Mouse (Mus musculus): ENCODE data around the gene Tm4sf4. TPM values are rescaled to one million over a fixed set of nuclear protein-coding genes. Genes with fewer than 3 reads are reported as not detected.

Gene Tm4sf4
- total and polyA plus RNA-seq, 2 experiments from 2014 or later = 0.30 TPM; not detected in 1

- Histone ChIP-seq H3K27ac (ENCODE audit: low read depth, low read length) (no peak overlapping the region), H3K27me3 (ENCODE audit: insufficient read depth, low read length) (no peaks in the 10 kb centered on the region), H3K4me3 (ENCODE audit: low read depth, low read length) (no peak overlapping the region), H3K4me2 (ENCODE audit: low read depth, low read length, poor library complexity, severe bottlenecking) (no peak overlapping the region), H3K4me1 (ENCODE audit: insufficient read depth, low read length) (no peaks in the 10 kb centered on the region), H3K36me3 (ENCODE audit: insufficient read depth, low read length) (no peaks in the 10 kb centered on the region), H3K9me3 (ENCODE audit: low read length) (no peaks in the 10 kb centered on the region), H3K9ac (replicated peaks; ENCODE audit: low read length, poor library complexity, severe bottlenecking) (no peak overlapping the region)
- WGBS = 77% methylated on average over 3 of the region's 3 CpGs
- DNase-seq (ENCODE audit: low spot score) = no peak
- no peak for TF ChIP-seq CTCF (IDR thresholded peaks at IDR 0.05)
- ATAC-seq (ENCODE audit: low FRiP score) = no peak
These were observed 15.8 kb downstream of the Tm4sf4 start for GRCm38 (mm10) chr3:57440956-57441355.

GRCm38 (mm10) chr3:57445706-57446105, 20.6 kb downstream of the Tm4sf4 start:
- no peak for ATAC-seq (ENCODE audit: low FRiP score)
- no peak for TF ChIP-seq CTCF (IDR thresholded peaks at IDR 0.05)
- H3K36me3 ChIP-seq (ENCODE audit: insufficient read depth, low read length) = no peaks in the 10 kb centered on the region
- H3K4me2 ChIP-seq (ENCODE audit: low read depth, low read length, poor library complexity, severe bottlenecking) = no peak overlapping the region
- no peaks in the 10 kb centered on the region for H3K27me3 ChIP-seq (ENCODE audit: insufficient read depth, low read length)
- H3K27ac ChIP-seq (ENCODE audit: low read depth, low read length) = no peak overlapping the region
- no peak overlapping the region for H3K4me3 ChIP-seq (ENCODE audit: low read depth, low read length)
- DNase-seq (ENCODE audit: low spot score) = no peak
- no peak overlapping the region for H3K9ac ChIP-seq (replicated peaks; ENCODE audit: low read length, poor library complexity, severe bottlenecking)
- no peaks in the 10 kb centered on the region for H3K9me3 ChIP-seq (ENCODE audit: low read length)
- WGBS = 45% methylated on average over 3 of the region's 3 CpGs
- H3K4me1 ChIP-seq (ENCODE audit: insufficient read depth, low read length) = no peaks in the 10 kb centered on the region

GRCm38 (mm10) chr3:57447889-57448288, 22.8 kb downstream of the Tm4sf4 start:
- ATAC-seq (ENCODE audit: low FRiP score) = no peak
- DNase-seq (ENCODE audit: low spot score) = no peak

GRCm38 (mm10) chr3:57448445-57448844, 23.3 kb downstream of the Tm4sf4 start:
- no peaks in the 10 kb centered on the region for H3K9me3 ChIP-seq (ENCODE audit: low read length)
- no peaks in the 10 kb centered on the region for H3K36me3 ChIP-seq (ENCODE audit: insufficient read depth, low read length)
- H3K4me1 ChIP-seq (ENCODE audit: insufficient read depth, low read length) = no peaks in the 10 kb centered on the region
- H3K9ac ChIP-seq (replicated peaks; ENCODE audit: low read length, poor library complexity, severe bottlenecking) = no peak overlapping the region
- DNase-seq (ENCODE audit: low spot score) (peak; percentile 91), ATAC-seq (ENCODE audit: low FRiP score) (peak; percentile 72)
- no peak overlapping the region for H3K4me3 ChIP-seq (ENCODE audit: low read depth, low read length)
- peak; percentile 90 for TF ChIP-seq CTCF (IDR thresholded peaks at IDR 0.05)
- no peak overlapping the region for H3K4me2 ChIP-seq (ENCODE audit: low read depth, low read length, poor library complexity, severe bottlenecking)
- WGBS = 36% methylated on average over 5 of the region's 5 CpGs
- H3K27me3 ChIP-seq (ENCODE audit: insufficient read depth, low read length) = no peaks in the 10 kb centered on the region
- no peak overlapping the region for H3K27ac ChIP-seq (ENCODE audit: low read depth, low read length)

More at GRCm38 (mm10) chr3:57447889-57448288, 22.8 kb downstream of the Tm4sf4 start:
- Histone ChIP-seq H3K4me1 (ENCODE audit: insufficient read depth, low read length) (no peaks in the 10 kb centered on the region), H3K9ac (replicated peaks; ENCODE audit: low read length, poor library complexity, severe bottlenecking) (no peak overlapping the region), H3K36me3 (ENCODE audit: insufficient read depth, low read length) (no peaks in the 10 kb centered on the region), H3K9me3 (ENCODE audit: low read length) (no peaks in the 10 kb centered on the region), H3K27me3 (ENCODE audit: insufficient read depth, low read length) (no peaks in the 10 kb centered on the region), H3K4me2 (ENCODE audit: low read depth, low read length, poor library complexity, severe bottlenecking) (no peak overlapping the region), H3K27ac (ENCODE audit: low read depth, low read length) (no peak overlapping the region), H3K4me3 (ENCODE audit: low read depth, low read length) (no peak overlapping the region)
- 55% methylated on average over 1 of the region's 1 CpGs for WGBS
- TF ChIP-seq CTCF (IDR thresholded peaks at IDR 0.05) = peak; percentile 26; the same call in 1 of the 2 replicates

GRCm38 (mm10) chr3:57458652-57459051, 33.5 kb downstream of the Tm4sf4 start:
- H3K27ac ChIP-seq (ENCODE audit: low read depth, low read length) = no peak overlapping the region
- no peak for TF ChIP-seq CTCF (IDR thresholded peaks at IDR 0.05)
- no peak overlapping the region for H3K9ac ChIP-seq (replicated peaks; ENCODE audit: low read length, poor library complexity, severe bottlenecking)
- DNase-seq (ENCODE audit: low spot score) = no peak
- H3K9me3 ChIP-seq (ENCODE audit: low read length) = no peaks in the 10 kb centered on the region
- H3K4me3 ChIP-seq (ENCODE audit: low read depth, low read length) = no peak overlapping the region
- WGBS = 74% methylated on average over 11 of the region's 11 CpGs
- no peak overlapping the region for H3K4me2 ChIP-seq (ENCODE audit: low read depth, low read length, poor library complexity, severe bottlenecking)
- H3K36me3 ChIP-seq (ENCODE audit: insufficient read depth, low read length) = no peaks in the 10 kb centered on the region
- ATAC-seq (ENCODE audit: low FRiP score) = no peak
- no peaks in the 10 kb centered on the region for H3K4me1 ChIP-seq (ENCODE audit: insufficient read depth, low read length)
- no peaks in the 10 kb centered on the region for H3K27me3 ChIP-seq (ENCODE audit: insufficient read depth, low read length)

- H3K4me3 ChIP-seq (ENCODE audit: low read depth, low read length) = no peak overlapping the region
- H3K4me1 ChIP-seq (ENCODE audit: insufficient read depth, low read length) = no peaks in the 10 kb centered on the region
- H3K36me3 ChIP-seq (ENCODE audit: insufficient read depth, low read length) = no peaks in the 10 kb centered on the region
- 92% methylated on average over 4 of the region's 4 CpGs for WGBS
- no peak overlapping the region for H3K9ac ChIP-seq (replicated peaks; ENCODE audit: low read length, poor library complexity, severe bottlenecking)
- H3K27me3 ChIP-seq (ENCODE audit: insufficient read depth, low read length) = no peaks in the 10 kb centered on the region
- no peak overlapping the region for H3K4me2 ChIP-seq (ENCODE audit: low read depth, low read length, poor library complexity, severe bottlenecking)
- H3K27ac ChIP-seq (ENCODE audit: low read depth, low read length) = no peak overlapping the region
- ATAC-seq (ENCODE audit: low FRiP score) (no peak), DNase-seq (ENCODE audit: low spot score) (no peak)
- no peak for TF ChIP-seq CTCF (IDR thresholded peaks at IDR 0.05)
- H3K9me3 ChIP-seq (ENCODE audit: low read length) = no peaks in the 10 kb centered on the region
These were observed 38.2 kb downstream of the Tm4sf4 start for GRCm38 (mm10) chr3:57463302-57463701.
